Mouse (Mus musculus) left cerebral cortex, adult 9 months (tissue): Measurements from ENCODE around the gene Iscu.
"Not testable (repeated sequence)": the region's sequence is repeated elsewhere in the genome, so short reads cannot be mapped to it uniquely, and the experiment has no call there.

ENCODE experiments used
- DNase-seq, 2 experiments: peaks; one replicate each; pipeline ENCODE4 v3.0.0; 2022; ENCODE audit warnings: low spot score in 2 of 2

Gene Iscu

DNA sequence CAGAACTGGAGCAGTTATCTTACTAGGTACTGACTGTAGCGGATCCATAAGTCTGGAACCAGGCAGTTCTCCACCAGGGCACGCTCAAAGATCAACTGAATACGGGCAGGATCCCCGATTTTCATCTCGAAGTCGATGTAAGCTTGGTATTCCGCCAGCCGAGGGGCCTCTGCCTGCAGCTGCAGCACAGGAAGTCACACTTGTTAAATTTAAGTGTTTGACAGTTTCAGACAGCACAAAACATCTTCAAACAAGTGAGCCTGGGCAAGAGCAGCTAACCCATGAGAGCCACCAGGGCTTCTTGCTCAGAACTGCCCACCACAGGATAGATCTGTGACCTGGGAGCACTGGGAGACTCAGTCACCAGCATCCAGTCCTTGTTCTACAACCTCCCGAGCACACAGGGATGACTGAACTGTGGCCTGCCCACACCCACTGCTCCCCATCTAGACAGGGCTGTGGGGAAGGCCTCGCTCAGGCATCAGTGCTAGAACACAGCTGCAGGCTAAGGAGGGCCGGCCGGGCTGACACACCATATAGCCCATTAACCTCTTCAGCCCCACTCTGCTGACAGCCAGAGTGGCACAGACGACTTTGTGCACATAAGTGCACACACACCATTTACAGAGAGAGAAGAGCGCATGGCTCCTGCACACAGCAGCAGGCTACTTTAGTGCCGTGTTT is 17.1 kb upstream of the Iscu start:
- no peak for DNase-seq

GRCm38 (mm10) chr5:113761585-113761984 is 11.0 kb upstream of the Iscu start:
- no peak for DNase-seq

- DNase-seq: no peak
Observed at GRCm38 (mm10) chr5:113764426-113764825, 8.1 kb upstream of the Iscu start.

- no peak for DNase-seq
Observed at GRCm38 (mm10) chr5:113765641-113766526, 6.7 kb upstream of the Iscu start.

DNA sequence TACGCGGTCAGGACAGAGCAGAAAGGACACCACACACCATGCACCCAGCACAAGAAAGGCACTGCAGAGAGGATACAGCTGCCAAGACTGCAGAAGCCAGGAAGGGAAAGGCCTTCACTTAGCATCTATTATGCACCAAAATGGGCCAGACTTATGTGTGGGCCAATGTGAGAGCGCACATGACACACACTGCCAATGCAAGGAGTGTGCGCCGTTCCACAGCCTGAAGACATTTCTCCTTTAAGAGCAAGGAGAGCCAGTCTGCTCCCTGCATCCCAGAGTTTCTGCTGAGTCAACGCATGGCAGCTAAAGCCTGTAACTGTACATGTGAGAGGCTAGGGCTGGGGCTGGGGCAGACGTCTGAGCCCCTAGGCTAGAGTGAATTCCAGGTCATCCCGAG is 3.7 kb upstream of the Iscu start:
- no peak for DNase-seq

- peak; percentile 79 to 90 for DNase-seq
Observed at GRCm38 (mm10) chr5:113771213-113772162, 1.1 kb upstream of the Iscu start.

DNA sequence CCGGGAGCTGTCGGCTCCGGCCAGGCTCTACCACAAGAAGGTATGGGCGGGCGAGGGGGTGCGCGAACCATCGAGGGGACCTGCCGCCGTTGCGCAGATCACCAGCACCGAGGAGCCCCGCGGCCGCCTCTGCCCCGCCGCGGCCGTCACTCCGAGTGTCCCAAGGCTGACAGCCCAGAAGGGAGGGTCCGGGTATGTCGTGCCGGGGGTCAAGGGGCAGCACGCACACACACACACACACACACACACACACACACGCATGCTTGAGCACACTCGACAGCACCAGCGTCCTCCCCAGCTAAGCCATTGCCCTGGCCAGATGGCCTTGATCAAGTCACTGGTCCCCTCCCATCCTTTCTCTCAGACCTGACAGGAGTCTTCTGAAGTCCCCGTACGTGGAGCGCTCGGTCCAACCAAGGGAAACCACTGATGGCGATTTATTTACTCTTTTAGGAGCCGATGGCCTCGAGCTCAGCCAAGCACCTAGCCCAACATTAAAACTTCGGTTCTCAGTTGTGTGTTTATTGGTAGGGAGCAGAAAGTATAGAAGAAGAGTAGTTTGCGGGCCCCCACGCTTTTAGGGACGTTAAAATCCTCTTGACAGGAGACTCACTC is 464 bp downstream of the Iscu start:
- DNase-seq: no peak

- peak in 1 of 2 experiments; percentile 91 for DNase-seq
Observed at GRCm38 (mm10) chr5:113773664-113774063, 1.1 kb downstream of the Iscu start.

DNA sequence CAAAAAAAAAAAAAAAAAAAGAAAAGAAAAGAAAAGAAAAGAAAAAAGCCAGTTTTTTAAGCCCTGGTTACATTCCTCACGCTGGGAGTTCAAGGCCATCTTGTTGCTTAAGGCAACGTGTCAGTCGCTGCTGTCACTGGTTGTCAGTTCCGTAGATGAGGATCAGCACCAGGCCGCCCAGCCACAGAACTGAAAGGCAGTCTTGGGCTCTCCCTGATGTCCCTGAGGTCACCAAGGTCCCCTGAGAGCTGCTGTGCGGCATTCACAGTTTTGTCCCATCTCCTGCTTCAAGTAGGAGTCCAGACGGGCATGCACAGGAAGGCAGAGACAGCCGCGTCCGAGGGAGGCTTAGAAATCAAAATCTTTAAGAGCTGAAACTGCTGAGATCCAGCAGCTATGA is 3.0 kb downstream of the Iscu start:
- DNase-seq: no peak

DNA sequence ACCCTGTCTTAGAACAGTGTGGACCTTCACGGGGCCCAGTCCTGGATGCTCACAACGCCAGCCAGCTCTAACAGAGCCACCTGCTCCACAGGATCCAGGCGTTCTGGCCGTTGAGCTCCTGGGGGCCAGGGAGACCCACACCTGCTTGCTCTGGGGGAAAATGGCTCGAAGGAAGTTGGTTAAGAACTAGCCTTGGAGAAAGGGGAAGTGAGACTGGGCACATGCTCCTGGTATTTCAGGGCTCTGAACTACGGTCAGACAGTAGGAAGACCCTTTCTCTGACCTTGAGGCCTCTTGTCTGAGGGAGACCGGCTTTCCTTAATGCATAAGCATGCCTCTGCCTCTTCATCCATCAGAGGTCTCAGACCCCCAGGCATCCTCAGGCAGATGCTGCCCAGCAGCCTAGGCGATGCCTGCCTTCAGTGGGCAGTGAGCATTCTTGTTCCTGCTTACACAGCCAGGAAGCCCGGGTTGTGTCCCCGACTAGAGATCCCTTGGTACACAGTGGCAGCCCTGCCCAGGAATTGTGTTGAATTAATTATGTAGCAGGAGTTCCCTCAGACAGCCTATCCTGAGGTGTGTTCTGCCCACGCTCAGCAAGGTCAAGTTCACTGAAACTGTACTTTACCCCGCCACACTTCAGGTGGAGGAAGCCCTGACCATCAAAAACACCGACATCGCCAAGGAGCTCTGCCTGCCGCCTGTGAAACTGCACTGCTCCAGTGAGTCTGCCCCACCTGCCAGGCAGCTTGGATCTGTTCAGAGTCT is 3.8 kb downstream of the Iscu start:
- DNase-seq: no peak

DNA sequence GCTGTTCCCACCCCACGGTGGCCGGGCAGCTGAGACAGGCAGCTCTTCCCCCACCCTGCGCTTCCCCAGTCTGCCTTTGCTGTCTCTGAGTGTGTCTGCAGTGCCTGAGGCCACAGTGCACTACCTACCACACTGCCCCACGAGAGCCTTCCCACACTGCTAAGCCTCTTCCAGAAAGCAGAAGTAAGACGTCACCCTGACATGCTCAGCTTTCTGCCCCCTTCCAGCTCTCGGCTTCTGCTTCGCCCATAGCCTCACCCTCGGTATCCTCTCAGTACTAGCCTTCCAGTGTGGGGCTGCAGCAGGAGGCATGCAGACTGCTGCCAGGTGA is 4.3 kb downstream of the Iscu start:
- DNase-seq: no peak

- DNase-seq: not testable (repeated sequence)
Observed at GRCm38 (mm10) chr5:113777728-113778127, 5.2 kb downstream of the Iscu start.

DNA sequence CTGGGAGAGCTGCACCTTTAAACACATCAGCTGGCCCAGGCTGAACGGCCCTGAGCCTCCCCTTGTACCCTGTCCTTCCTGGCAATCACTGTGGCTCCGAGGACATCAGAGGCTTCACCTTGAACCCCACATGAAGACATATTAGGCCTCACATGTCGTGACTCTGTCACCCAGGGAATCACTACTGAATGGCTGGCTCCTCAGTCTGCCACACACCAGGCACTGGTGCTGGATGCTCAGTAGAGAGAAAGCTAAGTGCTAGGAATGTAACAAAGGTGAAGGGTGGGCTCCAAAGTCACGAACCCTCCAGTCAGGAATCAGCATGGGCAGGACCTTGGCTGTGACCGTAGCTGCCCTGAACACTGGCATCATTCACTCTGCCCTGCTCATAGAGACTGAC is 7.0 kb downstream of the Iscu start:
- DNase-seq: no peak

- DNase-seq: no peak
Observed at GRCm38 (mm10) chr5:113780082-113780752, 7.7 kb downstream of the Iscu start.

DNA sequence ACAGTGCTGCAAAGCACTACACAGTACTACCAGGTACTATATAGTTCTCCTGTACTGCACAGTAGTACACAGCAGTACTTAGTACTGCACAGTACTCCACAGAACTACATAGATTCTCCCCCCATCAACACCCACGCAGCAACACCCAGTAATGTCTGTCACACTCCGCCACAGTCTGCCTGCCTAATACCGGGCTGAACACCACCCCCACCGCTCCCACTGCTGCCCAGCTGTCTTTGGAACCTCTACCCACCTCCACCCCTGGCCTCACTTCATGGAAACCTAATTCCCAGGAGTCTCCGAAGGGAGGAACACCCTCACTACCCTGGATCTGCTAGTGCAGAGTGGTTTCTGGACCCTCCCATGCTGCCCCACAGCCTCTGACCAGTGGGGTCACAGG is 8.2 kb downstream of the Iscu start:
- no peak for DNase-seq

- DNase-seq: no peak
Observed at GRCm38 (mm10) chr5:113781254-113781653, 8.7 kb downstream of the Iscu start.

- DNase-seq: no peak
Observed at GRCm38 (mm10) chr5:113781875-113782274, 9.3 kb downstream of the Iscu start.

GRCm38 (mm10) chr5:113782624-113783023 is 10.1 kb downstream of the Iscu start:
- no peak for DNase-seq

- peak in 1 of 2 experiments; percentile 56 for DNase-seq
Observed at GRCm38 (mm10) chr5:113783581-113784001, 11.0 kb downstream of the Iscu start.

- DNase-seq: not testable (repeated sequence)
Observed at GRCm38 (mm10) chr5:113784104-113784503, 11.6 kb downstream of the Iscu start.
